Mouse (Mus musculus): Measurements from ENCODE around the gene Atg9b. TPM values are rescaled to one million over a fixed set of nuclear protein-coding genes. Genes with fewer than 3 reads are reported as not detected.
"Not testable (repeated sequence)": the region's sequence is repeated elsewhere in the genome, so short reads cannot be mapped to it uniquely, and the experiment has no call there.

Atg9b gene
- polyA plus RNA-seq, 1 experiment = 4.0 TPM

DNA sequence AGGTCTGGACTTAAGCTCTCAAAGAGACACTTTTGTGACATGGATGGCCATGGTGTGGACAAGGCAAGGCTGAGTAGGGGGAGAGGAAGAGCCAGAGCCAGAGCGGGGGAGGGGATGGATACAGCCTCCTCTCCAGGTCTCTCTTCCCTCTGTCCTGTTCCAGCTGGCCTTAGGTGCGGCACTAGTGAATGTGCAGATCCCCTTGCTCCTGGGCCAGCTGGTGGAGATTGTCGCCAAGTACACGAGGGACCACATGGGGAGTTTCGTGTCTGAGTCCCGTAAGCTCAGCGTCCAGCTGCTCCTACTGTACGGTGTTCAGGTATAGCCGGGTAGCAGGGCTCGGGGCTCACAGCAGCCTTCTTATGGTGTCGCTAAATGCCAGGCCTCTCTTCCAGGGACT lies 8.4 kb upstream of the Atg9b start:
- Histone ChIP-seq H3K4me2 (ENCODE audit: low read depth) (no peak overlapping the region), H3K79me2 (ENCODE audit: control insufficient read depth, insufficient read depth) (no peaks in the 10 kb centered on the region), H3K4me3 (no peak overlapping the region), H3ac (ENCODE audit: control insufficient read depth, insufficient read length) (no peak overlapping the region), H3K36me3 (ENCODE audit: control insufficient read depth, insufficient read depth) (no peaks in the 10 kb centered on the region), H3K27me3 (ENCODE audit: control insufficient read depth, insufficient read depth, insufficient read length) (no peaks in the 10 kb centered on the region)
- TF ChIP-seq SRF (IDR thresholded peaks at IDR 0.05; ENCODE audit: control insufficient read depth, insufficient read length, low read depth) = no peak
- TF ChIP-seq MYOD1 (IDR thresholded peaks at IDR 0.05; ENCODE audit: control insufficient read depth in 1 of 3, insufficient read length in 2 of 3, low read depth in 2 of 3) = no peak
- TF ChIP-seq USF1 (IDR thresholded peaks at IDR 0.05; ENCODE audit: low read depth) = no peak
- TF ChIP-seq MYOG (IDR thresholded peaks at IDR 0.05; ENCODE audit: control insufficient read depth in 1 of 3, insufficient read depth in 1 of 3, insufficient read length in 2 of 3, low read depth in 2 of 3) = no peak
- TF ChIP-seq MAX (IDR thresholded peaks at IDR 0.05; ENCODE audit: low read depth) = no peak
- no peak for TF ChIP-seq CEBPB (IDR thresholded peaks at IDR 0.05; ENCODE audit: insufficient read depth, poor library complexity, severe bottlenecking)
- no peak for TF ChIP-seq TCF12 (IDR thresholded peaks at IDR 0.05; ENCODE audit: insufficient read depth, poor library complexity, severe bottlenecking)
- no peak for TF ChIP-seq REST (IDR thresholded peaks at IDR 0.05; ENCODE audit: insufficient read depth, insufficient read length)
- TF ChIP-seq POLR2A (IDR thresholded peaks at IDR 0.05; ENCODE audit: insufficient read length, low read depth) = no peak
- TF ChIP-seq POLR2AphosphoS2 (IDR thresholded peaks at IDR 0.05; ENCODE audit: insufficient read length, low read depth) = no peak
- TF ChIP-seq E2F4 (IDR thresholded peaks at IDR 0.05; ENCODE audit: insufficient read depth) = no peak
- no peak for TF ChIP-seq TCF3 (IDR thresholded peaks at IDR 0.05; ENCODE audit: insufficient read length, low read depth)

GRCm38 (mm10) chr5:24399686-24400085 lies 7.7 kb upstream of the Atg9b start:
- peak in 1 of 3 experiments; percentile 72 for TF ChIP-seq MYOD1 (IDR thresholded peaks at IDR 0.05; ENCODE audit: control insufficient read depth in 1 of 3, insufficient read length in 2 of 3, low read depth in 2 of 3)
- TF ChIP-seq USF1 (IDR thresholded peaks at IDR 0.05; ENCODE audit: low read depth) = no peak
- TF ChIP-seq MAX (IDR thresholded peaks at IDR 0.05; ENCODE audit: low read depth) = no peak
- peak in 1 of 3 experiments; percentile 20 for TF ChIP-seq MYOG (IDR thresholded peaks at IDR 0.05; ENCODE audit: control insufficient read depth in 1 of 3, insufficient read depth in 1 of 3, insufficient read length in 2 of 3, low read depth in 2 of 3)

GRCm38 (mm10) chr5:24396254-24396653 lies 4.3 kb upstream of the Atg9b start:
- H3K27me3 ChIP-seq (ENCODE audit: control insufficient read depth, insufficient read depth, insufficient read length); H3K4me2 ChIP-seq (ENCODE audit: low read depth); H3ac ChIP-seq (ENCODE audit: control insufficient read depth, insufficient read length); H3K36me3 ChIP-seq (ENCODE audit: control insufficient read depth, insufficient read depth); H3K4me3 ChIP-seq; H3K79me2 ChIP-seq (ENCODE audit: control insufficient read depth, insufficient read depth): not testable (repeated sequence)

More at GRCm38 (mm10) chr5:24399686-24400085, 7.7 kb upstream of the Atg9b start:
- Histone ChIP-seq H3K79me2 (ENCODE audit: control insufficient read depth, insufficient read depth) (no peaks in the 10 kb centered on the region), H3K4me3 (no peak overlapping the region), H3K27me3 (ENCODE audit: control insufficient read depth, insufficient read depth, insufficient read length) (no peaks in the 10 kb centered on the region), H3ac (ENCODE audit: control insufficient read depth, insufficient read length) (no peak overlapping the region), H3K4me2 (ENCODE audit: low read depth) (no peak overlapping the region), H3K36me3 (ENCODE audit: control insufficient read depth, insufficient read depth) (no peaks in the 10 kb centered on the region)

DNA sequence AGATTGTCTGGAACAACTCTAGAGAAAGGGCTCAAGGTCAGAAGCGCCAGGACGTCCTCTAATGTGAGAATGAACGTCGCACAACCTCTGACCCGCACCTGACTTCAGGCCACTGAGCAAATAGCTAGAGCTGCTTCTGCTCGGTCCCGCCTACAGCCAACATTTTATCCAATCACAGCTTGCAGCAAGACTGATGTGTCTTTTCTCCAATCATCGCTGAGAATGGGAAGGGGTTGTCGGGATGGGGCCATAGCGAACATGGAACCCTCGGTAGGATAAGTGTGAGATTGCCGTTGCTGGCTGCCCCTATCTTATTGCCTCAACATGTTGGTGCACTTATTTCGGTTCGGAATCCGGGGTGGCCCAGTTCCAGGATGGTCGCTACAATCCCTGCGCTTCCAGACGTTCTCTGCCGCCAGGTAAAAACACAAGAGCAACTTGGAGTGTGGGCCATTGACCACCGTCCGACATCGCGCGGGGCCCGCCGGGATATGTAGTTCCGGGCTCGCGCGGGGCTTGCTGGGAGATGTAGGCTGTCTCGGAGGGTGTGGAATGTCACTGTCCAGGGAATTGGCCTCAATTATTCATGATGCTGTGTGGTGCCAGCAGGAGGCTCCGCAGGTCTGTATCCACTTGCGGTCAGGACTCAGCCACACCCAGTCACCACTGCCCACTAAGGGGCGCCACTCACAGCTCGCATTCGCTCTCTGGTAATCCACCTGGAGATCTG lies 2.4 kb upstream of the Atg9b start:
- peak overlapping the region; percentile 28 for H3K4me3 ChIP-seq
- TF ChIP-seq MYOD1 (IDR thresholded peaks at IDR 0.05; ENCODE audit: control insufficient read depth in 1 of 3, insufficient read length in 2 of 3, low read depth in 2 of 3) = peak in 1 of 3 experiments; percentile 51
- TF ChIP-seq E2F4 (IDR thresholded peaks at IDR 0.05; ENCODE audit: insufficient read depth) = no peak
- TF ChIP-seq TCF3 (IDR thresholded peaks at IDR 0.05; ENCODE audit: insufficient read length, low read depth) = no peak
- TF ChIP-seq SRF (IDR thresholded peaks at IDR 0.05; ENCODE audit: control insufficient read depth, insufficient read length, low read depth) = peak; percentile 36
- TF ChIP-seq POLR2AphosphoS2 (IDR thresholded peaks at IDR 0.05; ENCODE audit: insufficient read length, low read depth) = peak; percentile 20
- TF ChIP-seq MAX (IDR thresholded peaks at IDR 0.05; ENCODE audit: low read depth) = no peak
- peak in 1 of 3 experiments; percentile 38 for TF ChIP-seq MYOG (IDR thresholded peaks at IDR 0.05; ENCODE audit: control insufficient read depth in 1 of 3, insufficient read depth in 1 of 3, insufficient read length in 2 of 3, low read depth in 2 of 3)
- TF ChIP-seq TCF12 (IDR thresholded peaks at IDR 0.05; ENCODE audit: insufficient read depth, poor library complexity, severe bottlenecking) = no peak
- TF ChIP-seq POLR2A (IDR thresholded peaks at IDR 0.05; ENCODE audit: insufficient read length, low read depth) = peak; percentile 41
- TF ChIP-seq USF1 (IDR thresholded peaks at IDR 0.05; ENCODE audit: low read depth) = peak; percentile 21
- TF ChIP-seq REST (IDR thresholded peaks at IDR 0.05; ENCODE audit: insufficient read depth, insufficient read length) = no peak
- no peak for TF ChIP-seq CEBPB (IDR thresholded peaks at IDR 0.05; ENCODE audit: insufficient read depth, poor library complexity, severe bottlenecking)
- H3ac ChIP-seq (ENCODE audit: control insufficient read depth, insufficient read length) = no peak overlapping the region
- H3K79me2 ChIP-seq (ENCODE audit: control insufficient read depth, insufficient read depth) = no peaks in the 10 kb centered on the region
- H3K27me3 ChIP-seq (ENCODE audit: control insufficient read depth, insufficient read depth, insufficient read length) = no peaks in the 10 kb centered on the region
- peak overlapping the region; percentile 81 for H3K4me2 ChIP-seq (ENCODE audit: low read depth)
- no peaks in the 10 kb centered on the region for H3K36me3 ChIP-seq (ENCODE audit: control insufficient read depth, insufficient read depth)

- Histone ChIP-seq H3K4me3 (peak within 1 kb of the TSS; percentile 28), H3K79me2 (ENCODE audit: control insufficient read depth, insufficient read depth) (no peaks in the 10 kb centered on the region), H3K27me3 (ENCODE audit: control insufficient read depth, insufficient read depth, insufficient read length) (no peaks in the 10 kb centered on the region), H3ac (ENCODE audit: control insufficient read depth, insufficient read length) (no peak within 1 kb of the TSS), H3K36me3 (ENCODE audit: control insufficient read depth, insufficient read depth) (no peaks in the 10 kb centered on the region), H3K4me2 (ENCODE audit: low read depth) (peak within 1 kb of the TSS; percentile 70)
- TF ChIP-seq CEBPB (IDR thresholded peaks at IDR 0.05; ENCODE audit: insufficient read depth, poor library complexity, severe bottlenecking) (no peak), MAX (IDR thresholded peaks at IDR 0.05; ENCODE audit: low read depth) (no peak), TCF3 (IDR thresholded peaks at IDR 0.05; ENCODE audit: insufficient read length, low read depth) (no peak), POLR2A (IDR thresholded peaks at IDR 0.05; ENCODE audit: insufficient read length, low read depth) (no peak), USF1 (IDR thresholded peaks at IDR 0.05; ENCODE audit: low read depth) (no peak), TCF12 (IDR thresholded peaks at IDR 0.05; ENCODE audit: insufficient read depth, poor library complexity, severe bottlenecking) (no peak), POLR2AphosphoS2 (IDR thresholded peaks at IDR 0.05; ENCODE audit: insufficient read length, low read depth) (no peak), SRF (IDR thresholded peaks at IDR 0.05; ENCODE audit: control insufficient read depth, insufficient read length, low read depth) (no peak), E2F4 (IDR thresholded peaks at IDR 0.05; ENCODE audit: insufficient read depth) (no peak), MYOG (IDR thresholded peaks at IDR 0.05; ENCODE audit: control insufficient read depth in 1 of 3, insufficient read depth in 1 of 3, insufficient read length in 2 of 3, low read depth in 2 of 3) (no peak), MYOD1 (IDR thresholded peaks at IDR 0.05; ENCODE audit: control insufficient read depth in 1 of 3, insufficient read length in 2 of 3, low read depth in 2 of 3) (no peak), REST (IDR thresholded peaks at IDR 0.05; ENCODE audit: insufficient read depth, insufficient read length) (no peak)
Observed at GRCm38 (mm10) chr5:24393392-24393997, 1.6 kb upstream of the Atg9b start, which contains the start of gene Abcb8. Abcb8 (plus strand) TSS chr5:24393663.
